Mouse (Mus musculus): Measurements from ENCODE around the gene Bzw1.

GRCm38 (mm10) chr1:58407321-58407720 is 14.6 kb downstream of the Bzw1 start:
- TF ChIP-seq CTCF (IDR thresholded peaks at IDR 0.05; ENCODE audit: borderline replicate concordance, extremely low read depth, insufficient read depth, insufficient read length) = no peak
- TF ChIP-seq POLR2A (IDR thresholded peaks at IDR 0.05; ENCODE audit: borderline replicate concordance, extremely low read depth, insufficient read depth, insufficient read length, poor library complexity, severe bottlenecking) = no peak
